Mouse (Mus musculus) brain, embryonic 14.5 days (tissue): ENCODE measurements around the gene Nup133. TPM values are rescaled to one million over a fixed set of nuclear protein-coding genes. Genes with fewer than 3 reads are reported as not detected.
"Not testable (repeated sequence)": the region's sequence is repeated elsewhere in the genome, so short reads cannot be mapped to it uniquely, and the experiment has no call there.

Experiments
- DNase-seq: peaks from one replicate; pipeline ENCODE4 v3.0.0-alpha.2; 2011; ENCODE audit warnings: low read depth
- CTCF ChIP-seq: fragments of 200-500 bp; IDR thresholded peaks from 2 replicates; pipeline ENCODE4 v1.5.1; 2012; ENCODE audit warnings: inconsistent platforms, mild to moderate bottlenecking, moderate library complexity, borderline replicate concordance; ENCODE audit not compliant: insufficient read depth, insufficient read length; ENCODE audit errors: extremely low read depth
- POLR2A ChIP-seq: fragments of 200-500 bp; IDR thresholded peaks from 2 replicates; pipeline ENCODE4 v1.6.1; 2012; ENCODE audit warnings: mild to moderate bottlenecking, inconsistent platforms, borderline replicate concordance; ENCODE audit not compliant: poor library complexity, insufficient read depth, insufficient read length, severe bottlenecking; ENCODE audit errors: extremely low read depth
- polyA plus RNA-seq: library from polyadenylated mRNA; depleted of rRNA; stranded (reverse); fragments of >200 nt; gene quantifications from 2 replicates; pipeline ENCODE4 v1.2.3, GENCODE M21; 2012

The Nup133 gene
- polyA plus RNA-seq, 1 experiment = 23.2 TPM

DNA sequence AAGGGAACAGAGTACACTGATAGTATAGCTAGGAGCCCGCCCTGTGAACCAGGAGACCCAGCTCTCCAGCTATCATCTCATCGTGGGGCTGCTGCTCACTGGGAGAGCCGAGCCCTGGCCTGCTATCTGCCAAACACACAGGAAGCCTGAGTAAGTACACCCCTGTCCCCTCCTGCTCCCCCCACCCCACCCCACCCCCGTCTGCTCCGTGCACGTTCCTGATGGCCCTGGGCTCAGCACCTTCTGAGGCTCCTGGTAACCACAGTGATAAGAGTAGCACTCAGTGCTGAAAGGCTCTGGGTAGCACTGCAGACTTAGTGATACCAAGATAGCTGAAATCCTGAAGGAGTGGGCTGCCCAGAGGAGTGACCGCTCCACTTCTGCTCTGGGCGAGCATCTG is 29.9 kb upstream of the Nup133 start:
- no peak for DNase-seq
- no peak for TF ChIP-seq POLR2A
- TF ChIP-seq CTCF = no peak

DNA sequence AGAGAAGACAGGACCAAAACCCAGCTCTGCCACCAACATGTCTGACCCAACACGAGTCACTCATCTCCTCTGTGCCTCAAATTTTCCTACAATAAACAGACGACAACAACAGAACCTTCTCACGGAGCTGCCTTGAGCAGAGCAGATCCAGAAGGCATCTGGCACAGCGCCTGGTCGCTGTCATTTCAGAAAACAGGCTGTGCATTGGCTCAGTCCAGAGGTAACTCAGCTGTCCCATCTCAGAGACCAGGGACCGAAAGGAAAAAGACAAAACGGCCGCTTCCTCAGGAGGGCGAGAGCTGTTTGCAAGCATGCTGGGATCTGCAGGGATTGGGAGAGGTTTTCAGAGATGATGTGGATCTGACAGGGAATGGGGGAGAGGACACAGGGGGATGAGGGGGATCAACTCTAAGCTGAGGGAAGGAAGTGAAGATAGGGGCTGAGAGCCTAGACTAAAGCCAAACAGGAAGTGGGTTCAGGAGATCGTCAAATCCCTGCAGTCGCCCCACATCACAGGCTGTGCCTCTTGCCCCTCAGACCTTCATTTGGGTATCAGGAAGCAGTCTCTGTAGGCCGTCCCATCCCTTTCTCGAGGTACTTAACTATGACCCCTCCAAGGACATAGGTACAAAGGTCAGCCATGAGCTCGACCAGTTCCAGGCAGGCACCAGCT is 29.2 kb upstream of the Nup133 start:
- DNase-seq = peak; percentile 42
- no peak for TF ChIP-seq CTCF
- no peak for TF ChIP-seq POLR2A

DNA sequence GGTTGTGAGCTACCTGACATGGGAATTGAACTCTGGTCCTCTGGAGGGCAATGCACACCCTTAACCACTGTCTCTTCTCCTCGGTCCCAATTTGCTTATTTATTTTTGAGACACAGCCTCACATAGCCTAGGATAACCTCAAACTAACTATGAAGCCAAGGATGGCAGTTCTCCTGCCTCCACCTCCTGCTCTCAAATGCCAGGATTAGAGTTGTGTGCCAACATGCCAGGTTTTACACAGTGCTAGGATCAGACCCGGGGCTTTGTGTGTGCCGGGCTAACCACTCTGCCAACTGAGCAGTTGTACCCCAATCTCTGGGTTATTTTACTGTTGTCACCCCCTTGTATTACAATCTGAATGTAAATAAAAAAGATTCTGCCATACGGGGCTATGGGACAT is 28.4 kb upstream of the Nup133 start:
- DNase-seq = no peak
- no peak for TF ChIP-seq POLR2A
- no peak for TF ChIP-seq CTCF

DNA sequence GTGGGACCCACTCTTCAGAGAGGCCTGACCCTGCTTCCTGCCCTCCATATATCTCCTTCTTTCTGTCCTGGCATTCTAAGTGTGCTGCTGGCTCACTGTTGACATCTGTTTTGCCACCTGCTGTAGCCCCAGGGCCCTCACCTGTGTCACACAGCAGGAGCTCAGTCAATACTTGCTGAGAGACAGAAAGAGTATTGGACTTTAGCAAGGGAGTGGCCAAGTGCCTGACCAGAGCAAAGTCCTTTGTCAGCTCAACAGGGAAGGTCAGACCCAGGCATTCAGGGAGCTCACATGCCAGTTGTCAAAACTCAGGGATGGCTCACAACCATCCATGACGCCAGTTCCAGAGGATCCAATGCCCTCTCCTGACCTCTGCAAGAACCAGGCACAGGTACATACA is 24.4 kb upstream of the Nup133 start:
- no peak for DNase-seq
- no peak for TF ChIP-seq POLR2A
- no peak for TF ChIP-seq CTCF

DNA sequence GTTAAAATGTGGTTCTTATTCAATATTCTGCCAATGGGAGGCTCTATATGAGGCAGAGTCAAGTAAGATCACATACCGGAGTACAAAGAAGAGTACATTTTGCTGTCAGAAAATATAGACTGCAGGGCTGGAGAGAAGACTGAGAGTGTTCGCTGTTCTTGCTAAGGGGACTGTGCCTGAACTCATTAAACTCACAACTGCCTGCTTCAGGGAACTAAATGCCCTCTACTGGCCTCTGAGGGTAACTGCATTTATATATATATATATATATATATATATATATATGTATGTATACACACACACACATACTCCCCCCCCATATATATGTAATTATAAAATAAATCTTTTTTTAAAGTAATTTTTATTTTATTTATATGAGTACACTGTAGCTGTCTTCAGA is 17.8 kb upstream of the Nup133 start:
- peak; percentile 27; the same call in 1 of the 2 replicates for TF ChIP-seq CTCF
- no peak for TF ChIP-seq POLR2A
- DNase-seq = peak; percentile 44

DNA sequence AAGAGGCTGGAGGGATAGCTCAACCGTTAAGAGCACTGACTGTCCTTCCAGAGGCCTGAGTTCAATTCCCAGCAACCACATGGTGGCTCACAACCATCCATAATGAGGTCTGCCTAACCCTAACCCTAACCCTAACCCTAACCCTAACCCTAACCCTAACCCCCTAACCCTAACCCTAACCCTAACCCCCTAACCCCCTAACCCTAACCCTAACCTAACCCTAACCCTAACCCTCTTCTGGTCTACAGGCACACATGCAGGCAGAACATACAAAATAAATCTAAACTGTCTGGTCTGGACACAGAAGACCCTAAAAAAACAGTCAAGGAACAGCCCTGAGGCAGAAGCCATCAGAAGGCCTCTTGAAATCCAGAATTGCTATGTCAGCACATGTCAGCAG is 12.3 kb upstream of the Nup133 start:
- TF ChIP-seq POLR2A = no peak
- no peak for TF ChIP-seq CTCF
- DNase-seq = peak; percentile 43

DNA sequence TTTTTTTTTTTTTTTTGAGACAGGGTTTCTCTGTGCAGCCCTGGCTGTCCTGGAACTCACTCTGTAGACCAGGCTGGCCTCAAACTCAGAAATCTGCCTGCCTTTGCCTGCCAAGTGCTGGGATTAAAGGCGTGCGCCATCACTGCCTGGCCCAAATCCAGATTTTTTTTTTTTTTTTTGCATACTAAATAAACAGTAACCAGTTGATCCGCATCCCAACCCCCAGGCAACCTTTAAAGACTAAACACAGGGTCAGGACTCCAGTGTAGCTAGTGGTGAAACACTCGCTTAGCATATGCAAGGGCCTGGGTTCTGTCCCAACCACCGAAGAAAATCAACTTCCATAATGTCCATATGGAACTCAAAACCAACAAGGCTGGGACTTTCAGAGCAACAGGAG is 11.5 kb upstream of the Nup133 start:
- DNase-seq = not testable (repeated sequence)

DNA sequence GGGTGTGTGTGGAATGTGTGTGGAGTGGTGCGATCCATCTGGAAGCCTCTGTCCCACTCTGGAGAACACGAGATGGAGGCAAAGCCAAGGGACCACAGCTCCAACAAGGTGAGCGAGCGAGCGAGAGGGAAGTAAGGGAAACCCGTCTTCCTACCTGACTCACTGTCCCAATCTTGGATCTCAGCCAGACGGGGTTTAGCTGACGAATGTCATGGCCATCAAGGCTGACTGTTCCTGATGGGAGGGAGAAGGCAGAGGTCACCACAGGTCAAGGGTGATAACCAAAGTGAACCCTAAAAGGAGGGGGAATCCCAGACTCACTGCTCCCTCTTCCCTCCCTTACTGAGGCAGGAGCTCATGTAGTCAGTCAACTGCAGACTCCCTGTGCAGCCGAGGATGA is 11.0 kb upstream of the Nup133 start:
- DNase-seq = no peak
- no peak for TF ChIP-seq CTCF
- no peak for TF ChIP-seq POLR2A

DNA sequence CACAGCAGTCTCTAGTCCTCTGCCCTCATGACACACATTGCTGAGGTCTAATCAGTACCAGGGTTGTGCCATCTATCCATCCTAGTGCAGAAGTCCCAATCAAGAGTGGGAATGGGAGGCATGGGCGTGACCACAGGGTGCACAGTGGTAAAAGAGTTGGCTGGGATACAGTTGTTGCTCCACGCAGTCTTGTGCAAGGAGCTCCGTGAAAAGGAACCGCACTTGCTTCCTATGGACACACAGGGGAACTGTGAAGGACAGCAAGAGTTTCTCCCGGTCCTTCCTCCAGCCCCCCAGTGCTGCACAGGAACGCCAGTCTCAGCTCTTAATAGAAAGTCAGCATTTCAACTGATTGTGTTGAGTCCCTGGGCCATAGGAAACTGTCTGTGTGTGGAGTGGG is 10.4 kb upstream of the Nup133 start:
- TF ChIP-seq POLR2A = no peak
- TF ChIP-seq CTCF = no peak

DNA sequence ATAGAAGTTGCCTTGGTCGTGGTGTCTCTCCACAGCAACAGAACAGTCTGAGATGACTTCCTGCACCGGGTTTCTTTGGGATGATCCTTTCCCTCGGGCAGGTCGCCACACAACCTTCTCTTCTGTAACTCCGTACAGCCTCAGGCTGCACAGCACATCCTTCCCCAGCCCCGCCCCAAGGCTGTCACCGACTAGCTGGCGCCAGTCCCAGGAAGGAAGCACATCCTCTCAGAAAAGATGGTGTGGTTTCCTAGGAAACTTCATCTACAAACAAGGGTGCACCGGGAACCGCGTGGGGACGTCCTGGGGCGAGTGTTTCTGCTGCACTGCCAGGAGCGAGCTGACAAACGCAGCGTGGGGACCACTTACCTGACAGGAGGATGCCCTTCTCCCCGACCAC is 9.1 kb upstream of the Nup133 start:
- TF ChIP-seq CTCF = no peak
- TF ChIP-seq POLR2A = no peak
- DNase-seq = peak; percentile 20

More for the DNA sequence above, 10.4 kb upstream of the Nup133 start:
- DNase-seq = no peak

DNA sequence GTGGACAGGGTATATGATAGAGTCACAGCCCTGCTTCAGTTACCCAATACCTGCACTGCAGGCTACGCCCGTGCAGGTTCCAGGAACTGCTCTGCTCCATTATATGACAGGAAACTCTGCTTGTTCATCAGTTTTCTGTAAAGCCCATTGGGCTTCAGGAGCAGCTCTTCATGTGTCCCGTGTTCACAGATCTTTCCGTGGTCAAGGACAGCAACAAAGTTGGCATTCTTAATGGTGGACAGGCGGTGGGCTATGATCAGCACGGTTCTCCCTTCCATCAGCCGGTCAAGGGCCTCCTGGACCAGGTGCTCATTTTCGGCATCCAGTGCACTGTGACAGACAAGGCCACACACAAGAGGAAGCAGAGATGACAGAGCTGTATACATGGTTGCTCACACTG is 5.2 kb upstream of the Nup133 start:
- no peak for DNase-seq

DNA sequence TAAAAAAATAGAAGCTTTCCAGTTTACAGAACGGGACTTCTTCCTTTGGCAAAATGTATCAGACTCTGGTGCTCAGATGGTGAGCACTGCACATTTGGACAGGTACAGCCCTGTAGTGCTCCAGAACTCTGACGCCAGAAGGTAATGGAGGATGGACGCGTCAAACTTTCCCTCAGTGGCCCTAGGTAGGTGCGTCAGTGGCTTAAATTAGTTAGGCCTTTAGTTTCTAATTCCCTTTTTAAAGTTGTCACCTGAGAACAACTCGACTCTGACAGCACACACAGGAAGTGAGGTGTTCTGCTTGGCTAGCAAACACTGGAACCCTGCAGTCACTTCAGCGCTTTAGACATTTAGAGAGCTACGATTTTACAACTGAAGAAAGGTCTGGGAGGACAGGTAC is 4.6 kb upstream of the Nup133 start:
- no peak for TF ChIP-seq CTCF
- TF ChIP-seq POLR2A = no peak
- no peak for DNase-seq

More for the DNA sequence above, 5.2 kb upstream of the Nup133 start:
- TF ChIP-seq CTCF = no peak
- TF ChIP-seq POLR2A = no peak

DNA sequence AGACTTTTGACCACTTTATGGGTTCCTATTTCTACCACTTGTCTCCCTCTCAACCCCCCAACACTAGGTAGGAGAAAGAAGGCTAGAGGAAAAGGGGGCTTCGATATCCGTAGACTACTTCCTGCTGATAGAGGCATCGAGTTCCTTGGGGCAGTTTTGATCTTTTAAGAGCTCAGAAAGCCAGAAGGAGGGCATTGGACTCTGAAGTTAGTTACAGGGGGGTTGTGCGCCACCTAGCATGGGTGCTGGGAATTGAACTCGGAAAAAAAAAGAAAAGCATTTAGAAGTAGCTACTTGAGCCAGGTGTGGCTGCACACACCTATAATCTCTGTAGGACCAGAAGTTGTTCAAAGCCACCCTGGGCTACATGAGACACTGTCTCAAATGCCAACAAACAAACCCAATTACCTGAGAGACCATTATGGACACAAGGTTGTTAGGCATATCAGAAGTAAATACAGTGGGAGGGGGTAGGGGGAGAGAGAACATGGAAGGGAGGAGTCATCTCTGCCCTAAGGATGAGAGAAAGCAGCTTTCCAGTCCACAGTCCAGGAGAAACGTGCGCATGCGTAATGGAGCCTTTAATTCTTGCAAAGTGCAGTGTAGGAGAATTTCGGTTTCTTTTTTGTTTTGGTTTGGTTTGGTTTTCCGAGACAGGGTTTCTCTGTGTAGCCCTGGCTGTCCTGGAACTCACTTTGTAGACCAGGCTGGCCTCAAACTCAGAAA is 1.2 kb upstream of the Nup133 start:
- TF ChIP-seq POLR2A (no peak), CTCF (peak; percentile 66; the same call in 1 of the 2 replicates)
- peak; percentile 74 for DNase-seq

DNA sequence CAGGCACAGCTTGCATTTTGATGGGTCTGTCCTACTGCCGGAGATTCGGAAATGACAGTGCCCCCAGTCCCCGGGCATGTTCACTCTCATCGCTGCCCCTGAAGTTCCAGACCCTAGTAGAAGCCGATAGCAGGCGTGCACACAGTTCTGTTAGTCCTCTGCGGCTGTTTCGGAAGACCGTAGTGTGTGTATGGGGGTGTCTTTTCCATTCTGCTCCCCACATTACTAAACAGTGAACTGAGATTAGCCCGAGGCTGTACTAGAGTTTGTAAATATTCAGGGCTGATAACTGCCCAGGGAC is 571 bp upstream of the Nup133 start:
- no peak for DNase-seq
- TF ChIP-seq CTCF (no peak), POLR2A (no peak)
